Mouse (Mus musculus) embryonic facial prominence, embryonic 14.5 days (tissue): ENCODE data around the gene Mlycd. TPM values are rescaled to one million over a fixed set of nuclear protein-coding genes. Genes with fewer than 3 reads are reported as not detected.
"Not testable (repeated sequence)": the region's sequence is repeated elsewhere in the genome, so short reads cannot be mapped to it uniquely, and the experiment has no call there.

ENCODE experiments used
- ATAC-seq: fragments of 200-750 bp; cut with Nextera tagmentation; 2 replicates; pipeline ENCODE4 v1.8.0; 2017; ENCODE audit warnings: low read depth, moderate number of reproducible peaks, moderate TSS enrichment
- DNase-seq: peaks from one replicate; pipeline ENCODE4 v3.0.0-alpha.2; 2015; ENCODE audit warnings: low spot score
- H3K27ac ChIP-seq: fragments of 300-500 bp; sonication (generic); replicated peaks from 2 replicates; pipeline ENCODE4 v1.5.1; 2014; ENCODE audit warnings: low read depth, mild to moderate bottlenecking, low read length, moderate library complexity
- H3K27me3 ChIP-seq: fragments of 300-500 bp; sonication (generic); replicated peaks from 2 replicates; pipeline ENCODE4 v1.6.1; 2014; ENCODE audit warnings: low read length; ENCODE audit not compliant: control insufficient read depth, insufficient read depth
- H3K36me3 ChIP-seq: fragments of 300-500 bp; sonication (generic); 2 replicates; pipeline ENCODE4 v1.6.1; 2014; ENCODE audit warnings: low read length, mixed read lengths; ENCODE audit not compliant: control insufficient read depth, insufficient read depth
- H3K4me1 ChIP-seq: fragments of 300-500 bp; sonication (generic); 2 replicates; pipeline ENCODE4 v1.6.1; 2014; ENCODE audit warnings: antibody characterized with exemption, low read length; ENCODE audit not compliant: control insufficient read depth, insufficient read depth
- H3K4me2 ChIP-seq: fragments of 300-500 bp; sonication (generic); 2 replicates; pipeline ENCODE4 v1.6.1; 2014; ENCODE audit warnings: low read depth, mild to moderate bottlenecking, low read length, moderate library complexity, mixed read lengths
- H3K4me3 ChIP-seq: fragments of 300-500 bp; sonication (generic); 2 replicates; pipeline ENCODE4 v1.5.1; 2014; ENCODE audit warnings: low read depth, mild to moderate bottlenecking, low read length
- H3K9ac ChIP-seq: fragments of 300-500 bp; sonication (generic); 2 replicates; pipeline ENCODE4 v1.6.1; 2014; ENCODE audit warnings: low read depth, mild to moderate bottlenecking, low read length, moderate library complexity, mixed read lengths
- H3K9me3 ChIP-seq: fragments of 300-500 bp; sonication (generic); 2 replicates; pipeline ENCODE4 v1.6.1; 2016; ENCODE audit warnings: low read length; ENCODE audit not compliant: control insufficient read depth
- WGBS: fragments of 180-500 bp; shearing (Covaris S2); extraction: QIAGEN DNeasy Blood & Tissue Kit; methylation state at CpG from one replicate; pipeline ENCODE4 v1.1.7; 2014; 5-methylcytosine and 5-hydroxymethylcytosine counted together
- polyA plus RNA-seq: library from polyadenylated mRNA; unstranded; fragments of >200 nt; fragmentation: Nextera tagmentation; extraction: Ambion mirVana; gene quantifications from 2 replicates; pipeline ENCODE4 v1.2.1, GENCODE M21; 2014

The Mlycd gene
- polyA plus RNA-seq, 1 experiment from 2014 or later: 17.4 TPM

- DNase-seq (no peak), ATAC-seq (no peak)
- Histone ChIP-seq H3K4me3 (no peak overlapping the region), H3K4me1 (no peaks in the 10 kb centered on the region), H3K36me3 (no peaks in the 10 kb centered on the region), H3K27me3 (no peaks in the 10 kb centered on the region), H3K9me3 (no peaks in the 10 kb centered on the region), H3K9ac (no peak overlapping the region), H3K27ac (no peak overlapping the region), H3K4me2 (no peak overlapping the region)
- WGBS: 35% methylated on average over 13 of the region's 14 CpGs
These were observed 35.8 kb upstream of the Mlycd start for GRCm38 (mm10) chr8:119358836-119359235.

DNA sequence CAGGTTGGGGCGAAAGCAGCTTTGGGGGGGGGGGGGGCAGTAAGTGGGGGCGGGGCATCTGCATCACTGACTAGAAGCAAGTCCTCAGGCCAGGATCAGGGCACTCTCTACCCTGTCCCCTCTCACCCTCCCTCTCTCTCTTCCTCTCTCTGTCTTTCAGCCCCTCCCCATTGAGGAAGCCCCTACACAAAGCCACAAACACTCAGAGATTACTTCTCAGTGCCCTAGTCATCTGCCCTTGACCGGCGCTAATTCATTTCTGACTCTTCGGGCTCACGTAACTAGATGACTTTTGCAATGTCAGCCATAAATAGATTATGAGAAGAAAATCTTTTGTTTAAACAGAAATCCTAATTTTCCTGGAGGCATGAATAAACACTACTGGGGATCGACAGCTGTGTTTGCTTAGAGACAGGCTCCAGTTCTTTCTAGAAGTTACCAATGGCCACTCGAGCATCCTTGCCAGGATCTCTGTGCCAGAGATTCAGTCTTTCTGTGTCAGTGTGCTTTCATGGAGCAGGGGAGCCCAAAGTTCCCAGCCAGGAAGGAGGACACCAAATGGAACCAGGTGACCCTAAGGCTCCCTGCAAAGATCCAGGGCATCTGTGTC, 33.9 kb upstream of the Mlycd start:
- Histone ChIP-seq H3K27me3 (no peaks in the 10 kb centered on the region), H3K9me3 (no peaks in the 10 kb centered on the region), H3K4me2 (no peak overlapping the region), H3K36me3 (no peaks in the 10 kb centered on the region), H3K4me1 (no peaks in the 10 kb centered on the region), H3K27ac (no peak overlapping the region), H3K4me3 (no peak overlapping the region), H3K9ac (no peak overlapping the region)
- no peak for ATAC-seq
- no peak for DNase-seq
- 44% methylated on average over 7 of the region's 8 CpGs for WGBS

GRCm38 (mm10) chr8:119374716-119375115, 20.0 kb upstream of the Mlycd start:
- H3K36me3 ChIP-seq, H3K9me3 ChIP-seq, H3K27me3 ChIP-seq, DNase-seq, H3K27ac ChIP-seq, H3K4me1 ChIP-seq, ATAC-seq, H3K4me3 ChIP-seq, H3K9ac ChIP-seq, H3K4me2 ChIP-seq: not testable (repeated sequence)
- 82% methylated on average over 9 of the region's 9 CpGs for WGBS

DNA sequence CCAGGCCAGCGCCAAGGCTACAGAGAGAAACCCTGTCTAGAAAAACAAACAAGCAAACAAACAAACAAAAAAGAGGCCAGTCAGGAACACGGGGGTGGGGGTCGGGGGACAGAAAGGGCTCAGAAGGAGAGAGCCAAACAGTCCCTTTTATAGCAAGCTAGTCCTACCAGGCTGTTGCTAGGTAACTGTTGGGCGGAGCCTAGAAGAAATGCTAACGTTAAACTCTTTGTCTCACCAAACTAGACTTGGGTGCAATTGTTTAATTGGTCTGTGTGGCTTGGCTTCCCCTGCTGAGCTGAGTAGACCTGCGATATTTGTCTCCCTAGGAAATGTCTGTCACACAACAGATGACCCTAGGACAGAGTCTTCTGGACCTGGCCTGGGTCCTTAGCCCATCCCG, 16.2 kb upstream of the Mlycd start:
- no peaks in the 10 kb centered on the region for H3K36me3 ChIP-seq
- 76% methylated on average over 7 of the region's 7 CpGs for WGBS

GRCm38 (mm10) chr8:119380619-119381018, 14.1 kb upstream of the Mlycd start:
- Histone ChIP-seq H3K9ac (no peak overlapping the region), H3K4me3 (no peak overlapping the region), H3K27me3 (no peaks in the 10 kb centered on the region), H3K36me3 (no peaks in the 10 kb centered on the region), H3K4me2 (no peak overlapping the region), H3K4me1 (no peaks in the 10 kb centered on the region), H3K27ac (no peak overlapping the region), H3K9me3 (no peaks in the 10 kb centered on the region)
- ATAC-seq (no peak), DNase-seq (peak; percentile 17)
- 38% methylated on average over 4 of the region's 4 CpGs for WGBS

More for the DNA sequence above, 16.2 kb upstream of the Mlycd start:
- ATAC-seq: no peak
- Histone ChIP-seq H3K4me2 (no peak overlapping the region), H3K4me3 (no peak overlapping the region), H3K9me3 (no peaks in the 10 kb centered on the region), H3K4me1 (no peaks in the 10 kb centered on the region), H3K9ac (no peak overlapping the region), H3K27me3 (no peaks in the 10 kb centered on the region), H3K27ac (no peak overlapping the region)
- no peak for DNase-seq

GRCm38 (mm10) chr8:119384478-119384877, 10.2 kb upstream of the Mlycd start:
- H3K4me1 ChIP-seq: no peaks in the 10 kb centered on the region
- H3K4me2 ChIP-seq: no peak overlapping the region
- WGBS: 21% methylated on average over 10 of the region's 10 CpGs
- H3K9me3 ChIP-seq: no peaks in the 10 kb centered on the region
- no peak overlapping the region for H3K9ac ChIP-seq
- H3K4me3 ChIP-seq: no peak overlapping the region
- H3K36me3 ChIP-seq: no peaks in the 10 kb centered on the region
- DNase-seq (peak; percentile 83), ATAC-seq (0 out of 2 replicates have a peak, but pooled peaks have one; percentile 18)
- no peak overlapping the region for H3K27ac ChIP-seq
- no peaks in the 10 kb centered on the region for H3K27me3 ChIP-seq

DNA sequence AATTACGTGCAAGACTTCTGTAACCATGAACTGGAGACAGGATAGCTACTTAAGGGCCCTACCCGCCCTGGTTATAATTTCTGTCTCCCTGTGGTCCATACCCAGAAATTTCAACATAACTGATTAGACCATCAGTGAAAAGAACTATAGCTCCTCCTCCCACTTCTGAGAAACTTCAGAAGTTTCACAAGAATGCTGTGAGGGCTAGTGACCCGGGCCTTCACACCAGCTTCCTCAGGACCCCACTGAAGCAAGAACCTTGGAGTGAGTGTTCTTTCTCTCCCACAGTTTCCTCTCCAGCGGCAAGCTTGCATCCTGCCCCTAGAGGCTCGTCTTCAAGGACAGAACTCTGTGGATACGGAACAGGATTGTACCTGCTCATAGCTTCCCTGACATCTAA, 8.8 kb upstream of the Mlycd start:
- no peak overlapping the region for H3K9ac ChIP-seq
- H3K4me3 ChIP-seq: no peak overlapping the region
- 68% methylated on average over 6 of the region's 6 CpGs for WGBS
- H3K4me1 ChIP-seq: no peaks in the 10 kb centered on the region
- H3K36me3 ChIP-seq: no peaks in the 10 kb centered on the region
- H3K9me3 ChIP-seq: no peaks in the 10 kb centered on the region
- H3K27me3 ChIP-seq: no peaks in the 10 kb centered on the region
- no peak overlapping the region for H3K4me2 ChIP-seq
- no peak for ATAC-seq
- DNase-seq: no peak
- no peak overlapping the region for H3K27ac ChIP-seq

DNA sequence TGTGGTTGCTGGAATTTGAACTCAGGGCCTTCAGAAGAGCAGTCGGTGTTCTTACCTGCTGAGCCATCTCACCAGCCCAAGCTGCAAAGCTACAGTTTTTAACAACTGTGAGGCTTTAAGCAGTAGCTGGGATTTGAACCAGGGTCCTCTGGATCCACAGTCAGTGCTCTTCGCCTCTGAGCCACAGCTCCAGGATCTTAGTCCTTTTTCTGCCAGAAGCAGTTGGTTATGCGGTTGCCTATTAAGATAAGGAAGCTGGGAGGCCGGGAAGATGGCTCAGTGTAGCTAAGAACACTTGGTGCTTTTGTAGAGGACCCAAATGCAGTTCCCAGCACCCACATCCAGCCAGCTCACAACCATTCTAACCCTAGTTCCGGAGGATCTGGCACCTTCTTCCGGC, 7.7 kb upstream of the Mlycd start:
- no peaks in the 10 kb centered on the region for H3K27me3 ChIP-seq
- no peak for ATAC-seq
- H3K4me2 ChIP-seq: no peak overlapping the region
- no peaks in the 10 kb centered on the region for H3K9me3 ChIP-seq
- H3K36me3 ChIP-seq: no peaks in the 10 kb centered on the region
- DNase-seq: no peak
- no peak overlapping the region for H3K4me3 ChIP-seq
- no peak overlapping the region for H3K9ac ChIP-seq
- H3K4me1 ChIP-seq: no peaks in the 10 kb centered on the region
- 83% methylated on average over 6 of the region's 6 CpGs for WGBS
- H3K27ac ChIP-seq: no peak overlapping the region

- peak overlapping the region; percentile 99 for H3K4me2 ChIP-seq
- DNase-seq (no peak), ATAC-seq (no peak)
- H3K4me3 ChIP-seq: peak overlapping the region; percentile 81
- 79% methylated on average over 9 of the region's 9 CpGs for WGBS
- no peaks in the 10 kb centered on the region for H3K9me3 ChIP-seq
- H3K27ac ChIP-seq: no peak overlapping the region
- H3K4me1 ChIP-seq: no peaks in the 10 kb centered on the region
- H3K36me3 ChIP-seq: 0 out of 2 replicates have a peak, but pooled peaks cover 6% of the 10 kb centered on the region
- no peaks in the 10 kb centered on the region for H3K27me3 ChIP-seq
- H3K9ac ChIP-seq: peak overlapping the region; percentile 90
These were observed 581 bp upstream of the Mlycd start for GRCm38 (mm10) chr8:119394097-119394496.
